Mouse (Mus musculus): Measurements from ENCODE around the gene Capn12.

DNA sequence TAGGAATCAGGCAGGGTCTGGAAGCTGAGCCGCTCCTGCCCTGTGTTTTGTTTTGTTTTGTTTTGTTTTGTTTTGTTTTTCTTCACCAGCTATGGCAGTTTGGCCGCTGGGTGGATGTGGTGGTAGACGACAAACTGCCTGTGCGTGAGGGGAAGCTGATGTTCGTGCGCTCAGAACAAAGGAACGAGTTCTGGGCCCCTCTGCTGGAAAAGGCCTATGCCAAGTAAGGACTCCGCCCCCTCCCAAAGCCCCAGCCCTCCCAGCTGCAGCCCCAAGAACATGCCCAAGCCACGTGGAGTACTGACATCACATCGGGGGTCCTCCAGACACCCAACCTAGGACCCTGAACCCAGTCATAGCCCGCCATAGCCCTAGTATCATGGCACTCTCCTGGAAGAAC lies 1.8 kb downstream of the Capn12 start:
- TF ChIP-seq ZKSCAN1 (IDR thresholded peaks at IDR 0.05; ENCODE audit: borderline replicate concordance, low read depth, low read length) (no peak), ZMIZ1 (IDR thresholded peaks at IDR 0.05; ENCODE audit: low read depth, low read length) (no peak), POLR2A (IDR thresholded peaks at IDR 0.05; ENCODE audit: low read depth, low read length) (no peak), HCFC1 (IDR thresholded peaks at IDR 0.05; ENCODE audit: low read depth, low read length) (no peak), SMC3 (IDR thresholded peaks at IDR 0.05; ENCODE audit: low read depth, low read length) (no peak), BHLHE40 (IDR thresholded peaks at IDR 0.05; ENCODE audit: low read depth, low read length) (no peak), TCF12 (IDR thresholded peaks at IDR 0.05; ENCODE audit: low read depth, low read length) (no peak), CHD2 (IDR thresholded peaks at IDR 0.05; ENCODE audit: low read length) (no peak), RCOR1 (conservative IDR thresholded peaks at IDR 0.05; ENCODE audit: low read depth, low read length) (no peak), USF1 (IDR thresholded peaks at IDR 0.05; ENCODE audit: low read depth, low read length) (no peak), ZC3H11A (IDR thresholded peaks at IDR 0.05; ENCODE audit: low read depth, low read length) (no peak)
